Mouse (Mus musculus): ENCODE data around the gene Slc29a3.

DNA sequence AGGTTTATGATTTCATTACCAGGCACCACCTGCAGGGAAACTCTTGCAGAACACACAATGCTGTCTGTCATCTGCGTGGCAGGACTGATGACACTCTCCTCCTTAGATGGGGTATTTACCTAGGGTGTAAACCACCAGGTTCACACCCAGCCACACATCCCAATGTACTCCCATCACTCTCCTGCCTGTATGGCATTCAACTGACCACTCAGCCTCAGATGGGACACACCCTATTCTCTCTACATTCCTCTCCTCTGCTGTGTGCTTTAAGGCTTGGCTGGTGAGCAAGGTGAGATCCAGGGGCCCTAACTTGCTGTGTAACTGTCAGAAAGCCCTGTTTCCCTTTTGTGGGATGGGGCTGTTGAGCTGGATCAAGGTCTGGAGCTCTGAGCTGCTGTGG lies 9.5 kb upstream of the Slc29a3 start:
- TF ChIP-seq CTCF (IDR thresholded peaks at IDR 0.05; ENCODE audit: low read depth) (no peak), EP300 (IDR thresholded peaks at IDR 0.05; ENCODE audit: low read depth) (no peak)

Data from liver, postnatal 0 days (tissue).